Mouse (Mus musculus) adrenal gland, postnatal 36 days (tissue): Measurements from ENCODE around the gene Cd209f. TPM values are rescaled to one million over a fixed set of nuclear protein-coding genes. Genes with fewer than 3 reads are reported as not detected.
"Not testable (repeated sequence)": the region's sequence is repeated elsewhere in the genome, so short reads cannot be mapped to it uniquely, and the experiment has no call there.

ENCODE experiments used
- DNase-seq, 2 experiments: peaks; one replicate each; pipeline ENCODE4 v3.0.0; 2021; ENCODE audit warnings: mixed read lengths in 1 of 2
- long read RNA-seq, 2 experiments: library from polyadenylated mRNA; stranded (forward); transcript quantifications; one replicate each; pipeline ENCODE4 v2.0.0; 2021; ENCODE audit warnings: borderline sequencing depth in 2 of 2
- total RNA-seq, 2 experiments: library from RNA; stranded (reverse); gene quantifications; 2 replicates each; pipeline ENCODE4 v1.2.3; 2021

Cd209f gene
- total RNA-seq: 1 to 10 TPM; 1.5 to 3.6 TPM
- long read RNA-seq, experiment 1, partial matches to known transcripts: 0 of 2 reads
- long read RNA-seq, experiment 1, other reads (novel, unspliced or antisense): 1 of 2 reads
- long read RNA-seq, experiment 2, partial matches to known transcripts: 1 of 1 reads
- long read RNA-seq, experiment 2, other reads (novel, unspliced or antisense): 0 of 1 reads

DNA sequence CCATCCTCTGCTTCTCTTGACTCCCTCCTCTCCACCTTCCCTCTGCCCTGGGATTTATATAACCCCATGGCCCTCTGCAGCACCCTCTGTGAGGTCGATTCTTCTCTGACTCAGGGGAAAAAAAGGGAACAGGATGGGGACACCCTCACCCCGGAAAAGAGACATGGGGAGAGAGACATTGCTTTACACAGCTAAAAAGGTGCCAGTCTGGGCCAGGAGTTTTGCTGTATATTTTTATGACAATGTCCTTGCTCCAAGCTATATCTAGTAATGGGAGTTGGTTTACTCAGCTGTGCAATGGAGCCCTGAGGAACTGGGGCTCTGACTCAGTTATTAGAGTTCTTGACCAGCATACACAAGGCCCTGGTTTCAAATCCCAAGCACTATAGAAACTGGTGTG is at the start of gene Cd209f:
TSS of gene Cd209f (minus strand) at position 101 of the 400 bp plus-strand sequence.
- not testable (repeated sequence) for DNase-seq

DNA sequence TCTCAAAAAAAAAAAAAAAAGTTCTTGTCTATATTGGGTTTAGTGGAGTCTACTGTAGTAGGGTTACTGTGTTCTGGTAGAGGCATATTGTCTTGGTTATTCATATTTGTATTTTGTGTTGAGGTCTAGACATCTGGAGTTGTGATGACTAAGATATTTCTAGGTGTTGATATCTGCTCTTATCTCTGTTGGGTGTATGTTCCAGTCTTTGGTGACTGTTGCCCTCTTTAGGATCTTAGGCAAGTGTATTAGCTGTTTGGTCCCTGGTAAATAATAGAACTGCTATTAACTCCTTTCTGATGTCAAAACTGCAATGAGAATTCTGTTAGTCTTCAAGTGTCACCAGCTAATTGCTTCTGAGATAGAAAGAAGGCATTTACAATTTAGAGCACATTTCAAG is 49.2 kb upstream of the Cd209f start:
- DNase-seq: no peak

DNA sequence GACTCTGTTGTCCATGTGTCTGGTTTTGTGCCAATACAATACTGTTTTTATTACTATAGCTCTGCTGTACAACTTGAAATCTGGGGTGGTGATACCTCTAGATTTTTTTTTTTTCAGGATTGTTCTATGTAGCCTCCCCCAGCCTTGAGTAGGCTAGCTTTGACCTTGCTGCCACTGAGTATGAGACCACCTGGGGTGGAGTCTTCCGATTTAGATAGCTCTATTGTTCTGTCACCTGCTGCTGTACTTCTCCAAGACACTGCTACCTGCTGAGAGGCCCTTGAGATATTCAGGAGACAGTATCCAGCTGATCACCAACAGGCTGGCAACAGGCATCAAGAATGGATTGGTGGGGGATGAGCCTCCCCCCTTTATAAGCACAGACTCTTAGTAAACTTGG is 41.6 kb upstream of the Cd209f start:
- DNase-seq: no peak

DNA sequence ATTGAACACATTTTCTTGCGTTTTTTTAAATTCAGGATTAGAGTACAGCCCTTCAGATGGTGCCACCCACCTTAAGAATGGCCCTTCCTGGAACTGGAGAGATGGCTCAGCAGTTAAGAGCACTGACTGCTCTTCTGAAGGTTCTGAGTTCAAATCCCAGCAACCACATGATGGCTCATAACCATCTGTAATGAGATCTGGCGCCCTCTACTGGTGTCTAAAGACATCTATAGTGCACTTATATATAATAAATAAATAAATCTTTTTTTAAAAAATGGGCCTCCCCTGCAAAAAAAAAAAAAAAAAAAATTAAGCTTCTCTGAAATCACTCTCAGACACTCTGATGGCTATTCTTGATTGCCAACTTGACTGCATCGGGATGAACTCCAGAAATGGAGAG is 36.1 kb upstream of the Cd209f start:
- peak in 1 of 2 experiments; percentile 6 for DNase-seq

DNA sequence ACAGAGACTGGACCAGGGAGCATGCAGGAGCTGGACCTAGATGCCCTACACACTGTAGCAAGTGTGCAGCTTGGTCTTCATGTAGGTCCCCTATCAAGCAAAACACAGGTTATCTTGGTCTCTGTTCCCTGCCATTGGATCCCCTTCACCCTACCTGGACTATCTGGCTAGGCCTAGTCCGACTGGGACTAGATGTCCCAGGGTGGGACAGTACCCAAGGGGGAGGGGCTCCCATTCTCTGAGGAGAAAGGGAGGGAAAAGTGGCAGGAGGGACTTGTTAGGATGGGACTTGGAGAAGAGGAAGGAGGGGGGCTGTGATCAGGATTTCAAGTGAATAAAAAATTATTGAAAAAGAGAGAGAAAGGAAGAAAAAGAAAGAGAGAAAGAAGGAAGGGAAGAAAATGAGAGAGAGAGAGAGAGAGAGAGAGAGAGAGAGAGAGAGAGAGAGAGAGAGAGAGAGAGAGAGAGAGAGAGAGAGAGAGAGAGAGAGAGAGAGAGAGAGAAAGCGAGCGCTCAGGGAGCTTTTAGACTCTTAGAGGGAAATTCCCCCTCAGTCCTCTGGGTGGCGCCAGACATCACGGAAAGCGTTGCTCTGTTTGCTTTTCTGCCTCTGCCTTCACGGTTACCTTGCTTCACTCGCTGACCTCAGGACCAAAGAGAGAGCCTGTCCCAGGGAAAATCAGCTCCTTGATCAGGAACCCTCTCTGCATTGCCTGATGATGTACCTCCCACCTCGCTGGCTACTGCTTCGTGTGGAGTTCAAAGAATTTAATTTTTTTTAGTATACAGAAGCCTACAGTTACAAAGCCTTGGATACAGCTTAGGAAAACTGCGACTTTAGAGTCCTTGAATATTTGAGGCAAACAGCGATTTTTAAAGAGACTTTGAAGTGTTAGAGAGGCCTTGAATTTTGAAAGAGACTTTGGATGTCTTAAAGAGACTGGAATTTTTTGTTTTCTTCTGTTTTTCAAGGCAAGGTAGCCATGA is 34.3 kb upstream of the Cd209f start:
- DNase-seq: peak; percentile 81 to 86

DNA sequence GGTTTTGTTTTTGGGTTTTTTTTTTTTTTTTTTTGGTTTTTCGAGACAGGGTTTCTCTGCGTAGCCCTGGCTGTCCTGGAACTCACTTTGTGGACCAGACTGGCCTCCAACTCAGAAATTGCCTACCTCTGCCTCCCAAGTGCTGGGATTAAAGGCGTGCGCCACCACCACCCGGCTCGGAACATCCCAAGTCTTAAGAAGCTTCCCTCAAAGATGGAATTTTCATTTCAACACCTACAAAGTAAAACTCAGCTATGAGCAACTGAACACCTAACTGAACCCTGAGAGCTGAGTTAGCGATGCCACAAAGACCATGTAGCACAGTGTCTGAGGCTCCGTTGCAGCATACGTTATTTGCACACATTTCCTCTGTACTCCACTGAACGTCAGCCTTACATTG is 28.2 kb upstream of the Cd209f start, which contains the start of gene Cd209g:
TSS of gene Cd209g (plus strand) at position 301 of the 400 bp plus-strand sequence.
- DNase-seq: no peak

DNA sequence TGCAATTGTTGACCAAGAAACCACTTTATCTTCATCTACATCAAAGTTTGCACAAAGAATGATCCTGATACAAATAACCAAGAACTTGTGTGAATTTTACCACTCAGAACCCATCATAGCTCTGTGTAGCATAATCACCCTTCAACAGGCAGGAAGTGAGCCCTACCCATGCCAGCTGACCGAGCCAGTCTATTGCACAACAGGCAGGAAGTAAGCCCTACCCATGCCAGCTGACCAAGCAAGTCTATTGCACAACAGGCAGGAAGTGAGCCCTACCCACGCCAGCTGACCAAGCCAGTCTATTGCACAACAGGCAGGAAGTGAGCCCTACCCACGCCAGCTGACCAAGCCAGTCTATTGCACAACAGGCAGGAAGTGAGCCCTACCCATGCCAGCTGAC is 17.1 kb downstream of the Cd209f start:
- not testable (repeated sequence) for DNase-seq

DNA sequence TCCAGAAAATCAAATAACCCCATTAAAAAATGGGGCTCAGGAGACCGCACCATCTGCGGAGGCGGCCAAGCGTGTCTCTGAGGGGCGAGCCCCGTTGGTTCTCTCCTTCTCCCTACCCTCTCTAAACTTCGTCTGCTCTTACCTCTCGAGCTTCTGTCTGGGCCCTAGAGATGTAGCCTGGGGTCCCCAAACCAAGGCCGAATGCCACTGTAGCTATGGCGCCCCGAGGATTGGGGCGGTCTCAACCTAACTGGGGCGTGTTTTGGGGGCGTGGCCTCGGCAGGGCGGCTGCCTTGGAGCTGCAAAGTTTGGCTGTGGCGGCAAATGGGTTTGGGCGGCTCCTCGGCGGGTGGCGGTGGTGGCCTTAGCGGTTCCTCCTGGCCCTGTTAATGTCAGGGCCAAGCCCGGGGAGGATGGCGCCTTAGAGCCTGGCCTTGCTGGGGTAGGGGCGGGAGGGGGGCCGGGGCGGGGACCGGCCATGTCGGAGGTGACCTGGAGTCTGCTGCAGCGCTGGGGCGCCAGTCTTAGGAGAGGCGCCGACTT is 18.4 kb downstream of the Cd209f start:
- peak in 1 of 2 experiments; percentile 5 for DNase-seq

Other genes with a start within 250 kb of the Cd209f start
- 1 to 10 TPM; 1.2 to 2.7 TPM for gene Cd209d, start 227.3 kb downstream of the Cd209f start, total RNA-seq
- 1 to 10 TPM; 1.7 to 3.0 TPM for gene Cd209b, start 179.0 kb downstream of the Cd209f start, total RNA-seq
- 1 to 10 TPM in 1 of 2 experiments, not detected in 1; 1.0 TPM for gene Cd209c, start 151.1 kb downstream of the Cd209f start, total RNA-seq
- gene Cd209g, start 28.3 kb upstream of the Cd209f start, total RNA-seq: 1 to 10 TPM in 1 of 2 experiments, under 1 TPM in 1; 0.86 to 1.1 TPM
- gene Evi5l, start 60.7 kb upstream of the Cd209f start, total RNA-seq: 10 to 100 TPM; 29.4 to 38.5 TPM
- 1 to 10 TPM; 3.7 to 4.0 TPM for gene Prr36, start 111.6 kb upstream of the Cd209f start, total RNA-seq
- gene Lrrc8e, start 121.0 kb upstream of the Cd209f start, total RNA-seq: 10 to 100 TPM; 21.4 to 24.1 TPM
- gene Map2k7, start 132.9 kb upstream of the Cd209f start, total RNA-seq: 10 to 100 TPM; 89.3 to 95.0 TPM
- 1 to 10 TPM in 1 of 2 experiments, not detected in 1; 1.7 TPM for gene Gm49320, start 133.0 kb upstream of the Cd209f start, total RNA-seq
- gene Tgfbr3l, start 142.4 kb upstream of the Cd209f start, total RNA-seq: 10 to 100 TPM; 11.1 to 11.5 TPM
- gene Snapc2, start 147.2 kb upstream of the Cd209f start, total RNA-seq: 10 to 100 TPM; 25.6 to 32.1 TPM
- gene Ctxn1, start 153.4 kb upstream of the Cd209f start, total RNA-seq: 1 to 10 TPM; 5.5 to 7.3 TPM
- gene Timm44, start 170.1 kb upstream of the Cd209f start, total RNA-seq: 10 to 100 TPM; 93.2 to 96.9 TPM
- gene Ccl25, start 219.4 kb upstream of the Cd209f start, total RNA-seq: 10 to 100 TPM; 14.8 to 15.5 TPM
- gene Elavl1, start 219.6 kb upstream of the Cd209f start, total RNA-seq: 100 to 1,000 TPM in 1 of 2 experiments, 10 to 100 TPM in 1; 96.6 to 121 TPM